Mouse (Mus musculus): ENCODE data around the gene Ostf1. TPM values are rescaled to one million over a fixed set of nuclear protein-coding genes. Genes with fewer than 3 reads are reported as not detected.

Ostf1 gene
- polyA plus RNA-seq, 1 experiment from 2014 or later, result 70.4 TPM

DNA sequence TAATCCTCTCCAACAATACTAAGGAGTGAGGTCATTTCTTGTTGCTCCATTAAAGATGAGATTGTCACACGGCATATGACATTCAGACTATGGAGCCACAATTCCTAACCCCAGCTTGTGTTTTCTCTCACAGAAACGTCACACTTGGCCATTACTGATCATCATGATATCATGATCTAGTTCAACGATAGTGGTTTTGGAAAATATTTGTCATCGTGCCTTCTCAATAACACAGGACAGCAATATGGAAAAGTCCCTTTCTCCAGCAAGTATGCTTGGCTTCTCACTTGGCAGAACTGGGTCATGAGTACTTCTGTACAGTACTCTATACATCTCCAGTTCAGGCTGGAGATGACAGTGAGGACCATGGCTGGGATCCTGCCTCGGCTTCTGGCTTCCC lies 32.0 kb downstream of the Ostf1 start:
- H3K4me3 ChIP-seq (ENCODE audit: low read depth, low read length), result no peak overlapping the region
- H3K36me3 ChIP-seq (ENCODE audit: control insufficient read depth, insufficient read depth, low read length), result no peaks in the 10 kb centered on the region
- no peaks in the 10 kb centered on the region for H3K27me3 ChIP-seq (ENCODE audit: control insufficient read depth, insufficient read depth, low read length)
- no peak for ATAC-seq (ENCODE audit: insufficient number of reproducible peaks, insufficient read depth, low FRiP score, low read depth)
- H3K27ac ChIP-seq (ENCODE audit: low read length), result no peak overlapping the region
- no peak overlapping the region for H3K4me2 ChIP-seq (replicated peaks; ENCODE audit: low read depth, low read length)
- no peak overlapping the region for H3K9ac ChIP-seq (replicated peaks; ENCODE audit: low read depth, low read length)
- 88% methylated on average over 5 of the region's 5 CpGs for WGBS
- no peaks in the 10 kb centered on the region for H3K9me3 ChIP-seq (ENCODE audit: control insufficient read depth, low read depth, low read length)
- no peaks in the 10 kb centered on the region for H3K4me1 ChIP-seq (ENCODE audit: control insufficient read depth, insufficient read depth, low read length)

DNA sequence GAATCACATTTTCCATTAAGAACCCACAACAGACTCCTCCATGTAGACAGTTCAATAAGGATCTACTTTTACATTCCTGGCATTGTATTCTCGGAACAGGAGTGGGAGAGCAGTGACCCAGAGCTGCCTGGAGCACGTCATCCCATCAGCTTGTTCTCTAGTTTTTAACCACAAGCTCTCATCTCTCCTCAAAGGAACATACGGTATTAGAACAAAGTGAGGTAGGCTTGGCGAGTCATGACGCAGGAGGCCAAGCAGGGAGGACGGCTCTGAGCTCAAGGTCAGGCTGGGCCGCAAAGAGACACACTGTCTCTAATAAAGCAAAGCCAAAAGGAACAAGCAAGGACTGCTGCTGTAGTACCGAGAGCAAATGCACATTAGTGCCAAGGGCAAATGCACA lies 32.6 kb downstream of the Ostf1 start:
- H3K4me1 ChIP-seq (ENCODE audit: control insufficient read depth, insufficient read depth, low read length), result no peaks in the 10 kb centered on the region
- WGBS, result 72% methylated on average over 8 of the region's 8 CpGs

DNA sequence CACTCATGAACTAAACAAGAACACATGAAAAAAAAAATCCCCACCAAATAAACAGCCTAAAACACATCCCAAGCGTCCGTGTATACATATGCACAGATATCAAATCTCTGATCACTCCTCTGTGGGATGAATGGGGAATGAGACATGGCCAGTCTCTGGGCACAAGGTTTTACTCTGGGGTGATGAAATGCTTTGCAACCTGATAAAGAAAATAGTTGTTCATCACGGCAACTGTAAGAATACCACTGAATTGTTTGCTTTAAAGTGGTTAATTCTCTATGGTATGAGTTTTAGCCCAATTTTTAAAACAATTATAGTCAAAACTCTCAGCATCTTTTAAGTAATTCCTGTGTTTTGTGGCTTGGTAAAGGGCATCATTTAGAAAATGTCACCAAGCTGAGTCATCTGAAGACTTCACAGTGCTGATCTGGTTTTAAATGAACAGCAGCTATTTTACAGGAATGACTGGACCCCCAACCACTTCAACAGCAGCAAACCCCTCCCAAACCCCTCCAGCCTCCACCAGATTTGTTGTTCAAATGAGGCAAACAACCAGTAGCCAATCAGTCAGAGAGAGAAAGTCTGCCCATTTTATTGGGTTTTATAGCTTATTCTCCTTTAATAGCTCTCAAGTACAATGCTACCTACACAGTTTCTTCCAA lies 33.2 kb downstream of the Ostf1 start:
- no peaks in the 10 kb centered on the region for H3K27me3 ChIP-seq (ENCODE audit: control insufficient read depth, insufficient read depth, low read length)
- ATAC-seq (ENCODE audit: insufficient number of reproducible peaks, insufficient read depth, low FRiP score, low read depth), result no peak
- no peak overlapping the region for H3K27ac ChIP-seq (ENCODE audit: low read length)
- H3K9me3 ChIP-seq (ENCODE audit: control insufficient read depth, low read depth, low read length), result no peaks in the 10 kb centered on the region
- no peaks in the 10 kb centered on the region for H3K4me1 ChIP-seq (ENCODE audit: control insufficient read depth, insufficient read depth, low read length)
- H3K9ac ChIP-seq (replicated peaks; ENCODE audit: low read depth, low read length), result no peak overlapping the region
- H3K36me3 ChIP-seq (ENCODE audit: control insufficient read depth, insufficient read depth, low read length), result no peaks in the 10 kb centered on the region
- H3K4me3 ChIP-seq (ENCODE audit: low read depth, low read length), result no peak overlapping the region
- WGBS, result 84% methylated on average over 3 of the region's 3 CpGs
- no peak overlapping the region for H3K4me2 ChIP-seq (replicated peaks; ENCODE audit: low read depth, low read length)

More for the DNA sequence above, 32.6 kb downstream of the Ostf1 start:
- no peak overlapping the region for H3K4me2 ChIP-seq (replicated peaks; ENCODE audit: low read depth, low read length)
- H3K27me3 ChIP-seq (ENCODE audit: control insufficient read depth, insufficient read depth, low read length), result no peaks in the 10 kb centered on the region
- H3K27ac ChIP-seq (ENCODE audit: low read length), result no peak overlapping the region
- H3K9me3 ChIP-seq (ENCODE audit: control insufficient read depth, low read depth, low read length), result no peaks in the 10 kb centered on the region
- no peak for ATAC-seq (ENCODE audit: insufficient number of reproducible peaks, insufficient read depth, low FRiP score, low read depth)
- no peak overlapping the region for H3K9ac ChIP-seq (replicated peaks; ENCODE audit: low read depth, low read length)
- no peak overlapping the region for H3K4me3 ChIP-seq (ENCODE audit: low read depth, low read length)
- no peaks in the 10 kb centered on the region for H3K36me3 ChIP-seq (ENCODE audit: control insufficient read depth, insufficient read depth, low read length)

DNA sequence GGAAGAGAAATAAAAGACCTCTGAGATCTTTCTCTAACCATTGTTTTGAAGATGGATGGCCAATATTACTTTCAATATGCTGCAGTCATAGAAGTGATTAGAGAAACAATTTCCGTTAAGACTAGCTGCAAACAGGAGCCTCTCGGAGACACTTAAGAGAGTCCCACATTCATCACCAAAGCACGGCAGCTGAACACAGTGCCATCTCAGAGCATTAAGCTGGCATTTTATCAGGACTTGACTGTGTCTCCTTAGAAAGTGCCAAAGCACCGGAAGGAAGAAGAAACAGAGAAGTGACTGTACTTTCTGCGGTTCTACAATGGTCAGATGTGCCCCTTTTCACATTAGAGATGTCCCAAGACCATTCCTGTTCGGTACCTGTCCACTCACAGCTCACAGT lies 33.9 kb downstream of the Ostf1 start:
- WGBS, result 66% methylated on average over 6 of the region's 6 CpGs
- ATAC-seq (ENCODE audit: insufficient number of reproducible peaks, insufficient read depth, low FRiP score, low read depth), result no peak
- no peaks in the 10 kb centered on the region for H3K4me1 ChIP-seq (ENCODE audit: control insufficient read depth, insufficient read depth, low read length)
- no peaks in the 10 kb centered on the region for H3K27me3 ChIP-seq (ENCODE audit: control insufficient read depth, insufficient read depth, low read length)
- no peak overlapping the region for H3K9ac ChIP-seq (replicated peaks; ENCODE audit: low read depth, low read length)
- no peaks in the 10 kb centered on the region for H3K9me3 ChIP-seq (ENCODE audit: control insufficient read depth, low read depth, low read length)
- H3K4me2 ChIP-seq (replicated peaks; ENCODE audit: low read depth, low read length), result no peak overlapping the region
- H3K36me3 ChIP-seq (ENCODE audit: control insufficient read depth, insufficient read depth, low read length), result no peaks in the 10 kb centered on the region
- H3K4me3 ChIP-seq (ENCODE audit: low read depth, low read length), result no peak overlapping the region
- H3K27ac ChIP-seq (ENCODE audit: low read length), result no peak overlapping the region

DNA sequence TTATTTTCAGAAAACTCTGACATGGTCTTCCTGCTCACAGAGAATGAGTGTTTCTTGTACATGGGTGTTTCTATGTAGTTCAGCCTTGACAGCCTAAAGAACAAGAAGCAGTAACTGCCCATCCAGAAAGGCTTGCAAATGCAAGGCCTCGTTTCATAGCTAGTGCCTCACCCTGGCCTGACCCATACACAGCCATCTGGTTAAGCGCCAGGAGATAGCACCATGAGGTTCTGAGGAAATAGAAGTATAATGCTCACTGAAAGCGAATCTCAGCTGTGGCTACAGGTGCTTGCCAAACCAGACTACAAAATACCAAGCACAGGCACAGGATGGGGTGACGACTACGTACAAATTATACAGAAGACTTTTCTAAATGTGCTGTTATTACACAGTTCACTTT lies 34.7 kb downstream of the Ostf1 start:
- H3K4me2 ChIP-seq (replicated peaks; ENCODE audit: low read depth, low read length), result no peak overlapping the region
- no peaks in the 10 kb centered on the region for H3K4me1 ChIP-seq (ENCODE audit: control insufficient read depth, insufficient read depth, low read length)
- no peaks in the 10 kb centered on the region for H3K9me3 ChIP-seq (ENCODE audit: control insufficient read depth, low read depth, low read length)
- H3K36me3 ChIP-seq (ENCODE audit: control insufficient read depth, insufficient read depth, low read length), result no peaks in the 10 kb centered on the region
- no peak overlapping the region for H3K4me3 ChIP-seq (ENCODE audit: low read depth, low read length)
- H3K27ac ChIP-seq (ENCODE audit: low read length), result no peak overlapping the region
- H3K9ac ChIP-seq (replicated peaks; ENCODE audit: low read depth, low read length), result no peak overlapping the region
- 89% methylated on average over 5 of the region's 5 CpGs for WGBS
- ATAC-seq (ENCODE audit: insufficient number of reproducible peaks, insufficient read depth, low FRiP score, low read depth), result no peak
- H3K27me3 ChIP-seq (ENCODE audit: control insufficient read depth, insufficient read depth, low read length), result no peaks in the 10 kb centered on the region

DNA sequence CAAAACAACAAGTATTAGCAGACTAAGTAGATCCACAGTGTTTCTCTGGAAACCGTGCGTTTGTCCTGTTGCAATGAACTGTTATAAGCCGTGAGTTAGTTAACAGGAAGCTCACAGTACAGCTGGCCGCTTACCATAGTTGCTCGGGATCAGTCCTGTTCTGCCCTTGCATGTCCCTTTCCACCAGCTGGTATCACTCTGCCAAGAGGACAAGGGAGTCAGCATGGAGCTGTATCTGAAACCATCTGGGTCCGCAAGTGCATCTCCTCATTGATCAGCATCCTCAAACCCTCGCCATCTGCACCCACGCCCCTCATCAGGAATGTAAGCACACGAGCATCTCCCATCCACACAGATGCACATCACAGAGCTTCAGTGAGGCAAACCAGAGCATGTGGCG lies 37.9 kb downstream of the Ostf1 start:
- no peak overlapping the region for H3K4me3 ChIP-seq (ENCODE audit: low read depth, low read length)
- peaks cover 3% of the 10 kb centered on the region; the same call in 1 of the 2 replicates for H3K36me3 ChIP-seq (ENCODE audit: control insufficient read depth, insufficient read depth, low read length)
- H3K27me3 ChIP-seq (ENCODE audit: control insufficient read depth, insufficient read depth, low read length), result no peaks in the 10 kb centered on the region
- no peak overlapping the region for H3K9ac ChIP-seq (replicated peaks; ENCODE audit: low read depth, low read length)
- 0 out of 2 replicates have a peak, but pooled peaks cover 4% of the 10 kb centered on the region for H3K4me1 ChIP-seq (ENCODE audit: control insufficient read depth, insufficient read depth, low read length)
- no peaks in the 10 kb centered on the region for H3K9me3 ChIP-seq (ENCODE audit: control insufficient read depth, low read depth, low read length)
- 69% methylated on average over 10 of the region's 10 CpGs for WGBS
- no peak overlapping the region for H3K27ac ChIP-seq (ENCODE audit: low read length)
- H3K4me2 ChIP-seq (replicated peaks; ENCODE audit: low read depth, low read length), result no peak overlapping the region
- no peak for ATAC-seq (ENCODE audit: insufficient number of reproducible peaks, insufficient read depth, low FRiP score, low read depth)

DNA sequence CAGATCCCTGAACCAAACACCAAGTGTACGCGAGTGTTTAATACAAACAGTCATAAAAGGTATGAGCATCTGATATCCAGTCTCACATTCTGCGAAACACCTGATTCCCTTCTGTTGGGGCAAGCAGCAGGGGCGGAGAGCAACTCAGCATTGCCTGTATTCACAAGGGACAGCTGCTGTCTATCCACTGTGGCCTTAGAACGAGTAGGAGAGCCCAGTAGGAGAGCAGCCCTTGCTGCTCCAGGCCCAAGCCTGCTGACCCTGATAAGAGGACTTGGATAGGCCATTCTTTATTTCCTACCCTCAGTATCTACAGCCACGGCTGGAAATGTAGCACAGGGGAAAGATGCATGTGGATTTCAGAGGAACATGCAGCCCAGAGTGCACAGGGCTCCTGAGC lies 38.7 kb downstream of the Ostf1 start:
- H3K9me3 ChIP-seq (ENCODE audit: control insufficient read depth, low read depth, low read length), result no peaks in the 10 kb centered on the region
- peaks cover 3% of the 10 kb centered on the region; the same call in 1 of the 2 replicates for H3K36me3 ChIP-seq (ENCODE audit: control insufficient read depth, insufficient read depth, low read length)
- H3K27me3 ChIP-seq (ENCODE audit: control insufficient read depth, insufficient read depth, low read length), result no peaks in the 10 kb centered on the region
- H3K4me2 ChIP-seq (replicated peaks; ENCODE audit: low read depth, low read length), result no peak overlapping the region
- WGBS, result 69% methylated on average over 6 of the region's 6 CpGs
- no peak overlapping the region for H3K9ac ChIP-seq (replicated peaks; ENCODE audit: low read depth, low read length)
- no peak overlapping the region for H3K4me3 ChIP-seq (ENCODE audit: low read depth, low read length)
- ATAC-seq (ENCODE audit: insufficient number of reproducible peaks, insufficient read depth, low FRiP score, low read depth), result no peak
- no peak overlapping the region for H3K27ac ChIP-seq (ENCODE audit: low read length)
- H3K4me1 ChIP-seq (ENCODE audit: control insufficient read depth, insufficient read depth, low read length), result 0 out of 2 replicates have a peak, but pooled peaks cover 4% of the 10 kb centered on the region

DNA sequence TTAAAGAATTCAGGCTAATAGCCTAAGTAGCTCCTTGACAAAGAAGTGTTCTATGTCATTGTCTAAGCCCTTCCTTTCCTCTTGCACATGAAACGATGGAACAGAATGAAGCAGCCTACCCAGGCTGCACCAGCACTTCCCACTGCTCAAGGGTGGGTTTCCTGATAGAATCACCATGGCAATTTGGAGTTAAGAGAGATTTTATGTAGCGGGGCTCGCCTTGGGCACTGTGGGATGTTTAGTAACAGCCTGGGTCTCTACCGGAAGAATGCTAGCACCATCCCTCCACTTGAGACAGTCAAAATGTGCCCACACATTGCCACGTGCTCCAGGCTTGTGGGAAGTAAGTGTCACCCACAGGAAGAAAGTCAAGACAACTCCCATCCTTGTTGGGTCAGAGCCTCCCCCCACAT lies 40.7 kb downstream of the Ostf1 start:
- 56% methylated on average over 5 of the region's 5 CpGs for WGBS
- no peak overlapping the region for H3K4me3 ChIP-seq (ENCODE audit: low read depth, low read length)

DNA sequence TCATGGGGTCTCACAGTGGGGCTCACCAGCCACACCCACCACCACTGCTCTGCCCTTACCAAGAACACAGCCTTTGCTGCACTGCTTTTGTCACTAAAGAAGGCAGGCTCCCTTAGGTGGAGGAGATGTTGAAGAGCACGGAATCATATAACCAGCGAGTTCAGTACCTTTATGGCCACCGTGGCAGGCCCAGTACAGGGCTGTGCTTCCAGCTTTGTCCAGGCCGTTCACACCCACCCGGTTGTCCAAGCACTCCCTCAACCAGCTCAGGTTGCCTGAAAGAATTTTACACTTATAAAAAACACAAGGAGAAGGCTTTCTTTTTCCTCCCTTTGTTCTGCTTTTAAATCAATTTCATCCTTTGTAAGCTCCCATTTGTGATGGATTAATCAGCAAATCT lies 41.4 kb downstream of the Ostf1 start:
- Histone ChIP-seq H3K4me1 (ENCODE audit: control insufficient read depth, insufficient read depth, low read length) (0 out of 2 replicates have a peak, but pooled peaks cover 4% of the 10 kb centered on the region), H3K4me3 (ENCODE audit: low read depth, low read length) (no peak overlapping the region), H3K27ac (ENCODE audit: low read length) (no peak overlapping the region), H3K27me3 (ENCODE audit: control insufficient read depth, insufficient read depth, low read length) (no peaks in the 10 kb centered on the region), H3K9me3 (ENCODE audit: control insufficient read depth, low read depth, low read length) (no peaks in the 10 kb centered on the region), H3K4me2 (replicated peaks; ENCODE audit: low read depth, low read length) (no peak overlapping the region), H3K36me3 (ENCODE audit: control insufficient read depth, insufficient read depth, low read length) (peaks cover 3% of the 10 kb centered on the region; the same call in 1 of the 2 replicates), H3K9ac (replicated peaks; ENCODE audit: low read depth, low read length) (no peak overlapping the region)
- no peak for ATAC-seq (ENCODE audit: insufficient number of reproducible peaks, insufficient read depth, low FRiP score, low read depth)
- 46% methylated on average over 5 of the region's 5 CpGs for WGBS

More for the DNA sequence above, 40.7 kb downstream of the Ostf1 start:
- 0 out of 2 replicates have a peak, but pooled peaks cover 4% of the 10 kb centered on the region for H3K4me1 ChIP-seq (ENCODE audit: control insufficient read depth, insufficient read depth, low read length)
- peaks cover 3% of the 10 kb centered on the region; the same call in 1 of the 2 replicates for H3K36me3 ChIP-seq (ENCODE audit: control insufficient read depth, insufficient read depth, low read length)
- no peak for ATAC-seq (ENCODE audit: insufficient number of reproducible peaks, insufficient read depth, low FRiP score, low read depth)
- no peaks in the 10 kb centered on the region for H3K9me3 ChIP-seq (ENCODE audit: control insufficient read depth, low read depth, low read length)
- H3K27me3 ChIP-seq (ENCODE audit: control insufficient read depth, insufficient read depth, low read length), result no peaks in the 10 kb centered on the region
- no peak overlapping the region for H3K27ac ChIP-seq (ENCODE audit: low read length)
- H3K4me2 ChIP-seq (replicated peaks; ENCODE audit: low read depth, low read length), result no peak overlapping the region
- H3K9ac ChIP-seq (replicated peaks; ENCODE audit: low read depth, low read length), result no peak overlapping the region

Measured in stomach, embryonic 14.5 days (tissue).